Mouse (Mus musculus): ENCODE data around the gene Gm14443. TPM values are rescaled to one million over a fixed set of nuclear protein-coding genes. Genes with fewer than 3 reads are reported as not detected.
"Not testable (repeated sequence)": the region's sequence is repeated elsewhere in the genome, so short reads cannot be mapped to it uniquely, and the experiment has no call there.

Gene Gm14443
- polyA plus RNA-seq (2012; rRNA removed), result 0.11 and 0.31 TPM in 2 replicates

DNA sequence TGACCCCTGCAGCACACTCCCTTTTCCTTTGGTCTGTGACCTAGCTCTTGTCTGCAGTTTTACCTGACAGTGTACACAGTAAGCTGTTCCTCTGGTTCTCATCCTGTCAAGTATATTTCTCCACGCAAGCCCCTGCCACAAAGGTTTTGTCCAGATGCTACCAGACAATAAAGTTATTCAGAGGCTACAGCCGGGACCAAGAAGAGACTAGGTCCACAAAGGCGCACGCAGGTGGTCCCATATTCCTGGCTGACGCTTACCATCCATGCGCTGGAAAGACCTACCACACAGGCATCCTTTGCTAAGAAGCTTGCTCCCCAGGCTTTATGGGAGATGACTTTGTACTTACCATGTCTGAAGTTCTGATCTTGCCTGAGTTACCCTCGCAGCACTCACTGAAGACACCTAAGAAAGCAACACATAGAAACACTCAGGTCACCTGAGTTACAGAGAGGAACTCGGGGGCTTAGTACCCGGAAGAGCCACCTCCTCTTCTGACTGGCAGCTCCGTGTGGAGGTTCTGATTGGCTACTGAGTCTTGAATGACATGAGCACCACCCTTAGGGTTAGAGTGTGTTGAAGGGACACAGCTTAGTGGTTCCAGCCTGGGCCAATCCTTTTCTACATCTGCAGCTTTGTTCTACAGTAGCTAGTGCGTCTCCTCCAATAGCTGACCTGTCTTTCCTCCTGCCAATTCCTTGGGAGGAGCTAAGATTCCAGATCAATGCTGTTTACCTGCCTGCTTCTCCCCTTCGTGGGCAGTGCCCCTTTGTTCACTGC is at the start of gene Gm14443:
Gm14443 (minus strand) TSS at position 471 of the 780 bp plus-strand sequence.
- DNase-seq (ENCODE audit: low read depth), result not testable (repeated sequence)

DNA sequence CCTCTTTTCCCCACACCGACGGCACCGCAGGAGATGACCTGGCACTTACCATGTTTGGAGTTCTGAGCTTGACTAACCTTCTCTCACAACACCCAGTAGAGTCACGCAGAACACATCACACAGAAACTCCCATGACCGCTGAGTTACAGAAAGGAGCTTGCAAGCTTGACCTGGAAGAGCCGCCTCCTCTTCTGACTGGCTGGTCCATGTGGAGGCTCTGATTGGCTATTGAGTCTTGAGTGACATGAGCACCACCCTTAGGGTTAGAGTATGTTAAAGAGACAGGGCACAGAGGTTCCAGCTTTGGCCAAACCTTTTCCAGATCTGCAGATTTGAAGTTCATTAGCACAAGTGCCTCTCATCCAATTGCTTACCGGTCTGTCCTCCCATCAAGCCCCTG is 31.1 kb upstream of the Gm14443 start, which contains the start of gene Gm14391:
Gm14391 (minus strand) TSS at position 186 of the 400 bp plus-strand sequence.
- DNase-seq (ENCODE audit: low read depth), result not testable (repeated sequence)

DNA sequence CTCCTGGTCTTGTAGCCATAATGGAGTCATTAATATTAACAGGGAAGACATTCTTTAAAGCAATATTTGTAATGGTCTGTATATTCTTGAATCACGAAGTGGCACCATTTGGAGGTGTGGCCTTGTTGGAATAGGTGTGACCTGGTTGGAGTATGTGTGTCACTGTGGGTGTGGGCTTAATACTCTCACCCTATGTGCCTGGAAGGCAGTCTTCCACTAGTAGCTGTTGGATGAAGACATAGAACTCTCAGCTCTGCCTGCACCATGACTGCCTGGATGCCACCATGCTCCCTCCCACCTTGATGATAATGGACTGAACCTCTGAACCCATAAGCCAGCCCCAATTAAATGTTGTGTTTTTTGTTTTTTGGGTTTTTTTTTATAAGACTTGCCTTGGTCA is 3.3 kb upstream of the Gm14443 start:
- not testable (repeated sequence) for DNase-seq (ENCODE audit: low read depth)

DNA sequence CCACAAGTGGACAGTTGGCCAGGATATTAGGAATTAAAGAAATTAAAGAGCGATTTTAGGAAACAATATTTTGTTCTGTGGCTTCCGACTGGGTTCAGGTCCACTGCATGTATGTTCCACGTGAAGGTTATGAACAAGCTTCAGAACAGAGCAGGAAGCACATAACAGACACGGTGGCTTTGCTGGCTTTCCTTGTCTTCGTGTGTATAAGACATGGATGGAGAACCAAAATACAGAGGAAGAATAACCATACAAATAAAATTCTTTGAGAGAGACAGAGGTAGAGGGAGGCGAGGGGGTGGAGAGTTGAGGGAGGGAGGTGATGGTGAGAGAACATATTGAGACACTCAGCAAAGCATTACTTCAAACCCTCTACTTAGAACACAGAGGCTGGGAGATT is 641 bp upstream of the Gm14443 start:
- DNase-seq (ENCODE audit: low read depth), result no peak

DNA sequence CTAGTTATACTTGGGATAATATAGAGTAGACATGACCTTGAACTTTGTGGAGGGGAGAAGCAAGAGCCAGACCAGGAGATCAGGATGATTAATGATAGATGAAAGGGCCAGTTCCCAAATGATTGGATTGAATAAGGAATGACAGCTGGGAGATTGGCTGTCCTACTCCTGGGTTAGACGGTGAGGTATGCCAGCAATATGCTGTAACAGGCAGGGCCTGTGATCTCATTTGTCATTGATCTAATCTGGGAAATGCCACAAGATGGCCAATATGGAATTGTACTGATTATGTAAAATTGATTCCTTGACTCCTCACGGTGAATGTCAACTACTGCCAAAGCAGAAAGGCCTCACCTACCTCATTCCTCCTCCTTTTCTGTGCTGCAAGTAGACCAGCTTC is 1.6 kb downstream of the Gm14443 start:
- not testable (repeated sequence) for DNase-seq (ENCODE audit: low read depth)

DNA sequence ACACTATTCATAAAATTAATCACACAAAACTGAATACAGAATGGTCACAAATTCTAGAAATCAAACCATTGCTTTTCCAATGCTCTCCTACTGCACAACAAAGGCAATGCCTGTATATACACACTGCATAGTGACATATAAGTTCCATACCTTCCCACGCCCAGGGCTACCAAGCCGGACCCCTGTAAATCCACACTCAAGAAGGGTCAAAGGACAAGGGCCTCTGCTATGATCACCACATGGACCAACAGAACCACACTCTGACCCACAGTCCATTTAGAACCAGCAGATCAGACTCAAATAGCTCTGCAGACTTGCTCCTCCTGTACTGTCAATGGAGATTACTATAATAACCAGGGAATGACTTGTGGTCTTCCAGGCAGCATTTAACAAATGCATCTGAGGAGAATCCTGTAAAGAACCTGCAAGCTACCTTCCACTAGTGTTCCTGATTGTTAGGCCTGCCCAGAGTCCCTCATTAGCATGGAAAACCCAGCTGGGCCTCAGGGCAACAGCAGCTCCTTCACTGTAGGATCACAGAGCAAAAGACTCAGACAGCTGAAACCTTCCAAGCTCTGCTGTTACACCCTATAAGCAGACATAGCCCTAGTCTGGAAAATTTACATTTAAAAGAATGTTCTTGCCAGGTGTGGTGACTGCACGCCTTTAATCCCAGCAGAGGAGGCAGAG is 2.6 kb downstream of the Gm14443 start:
- not testable (repeated sequence) for DNase-seq (ENCODE audit: low read depth)

- no peak for DNase-seq (ENCODE audit: low read depth)
Measured at GRCm38 (mm10) chr2:175172123-175172522, 3.5 kb downstream of the Gm14443 start.

- not testable (repeated sequence) for DNase-seq (ENCODE audit: low read depth)
Measured at GRCm38 (mm10) chr2:175166870-175167269, 8.8 kb downstream of the Gm14443 start.

DNA sequence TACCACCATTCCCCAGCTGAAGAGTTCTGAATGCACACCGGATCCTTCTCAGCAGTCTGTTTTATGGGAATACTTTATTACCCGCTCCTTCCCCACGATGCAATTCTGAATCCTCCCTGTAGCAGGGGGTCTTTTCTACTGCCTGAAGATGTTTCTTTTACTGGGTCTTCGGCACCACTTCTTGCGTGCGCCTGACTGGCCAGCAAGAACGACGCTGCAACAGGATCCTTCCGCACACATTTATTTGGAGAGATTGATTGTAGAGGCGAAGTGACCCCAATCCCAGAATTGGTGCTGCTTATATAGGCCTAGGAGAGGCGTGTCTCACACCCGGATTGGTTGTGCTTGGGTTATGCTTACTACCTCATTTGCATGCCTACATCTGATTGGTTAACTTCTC is 10.6 kb downstream of the Gm14443 start:
- DNase-seq (ENCODE audit: low read depth), result not testable (repeated sequence)

DNA sequence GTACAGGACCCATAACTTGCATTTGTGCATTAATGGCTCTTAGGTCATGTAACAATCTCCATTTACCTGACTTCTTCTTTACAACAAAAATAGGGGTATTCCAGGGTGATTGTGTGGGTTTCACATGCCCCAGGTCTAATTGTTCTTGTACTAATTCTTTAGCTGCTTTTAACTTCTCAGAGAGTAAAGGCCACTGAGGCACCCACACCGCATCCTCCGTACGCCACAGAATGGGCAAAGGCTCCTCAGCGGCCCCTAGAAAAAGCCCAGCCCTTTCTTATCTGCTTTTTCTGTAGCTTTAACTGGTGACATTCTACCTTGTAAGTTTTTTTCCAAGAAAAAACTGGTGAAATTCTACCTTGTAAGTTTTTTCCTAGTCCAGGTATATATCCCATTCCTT is 14.2 kb downstream of the Gm14443 start:
- DNase-seq (ENCODE audit: low read depth), result not testable (repeated sequence)

DNA sequence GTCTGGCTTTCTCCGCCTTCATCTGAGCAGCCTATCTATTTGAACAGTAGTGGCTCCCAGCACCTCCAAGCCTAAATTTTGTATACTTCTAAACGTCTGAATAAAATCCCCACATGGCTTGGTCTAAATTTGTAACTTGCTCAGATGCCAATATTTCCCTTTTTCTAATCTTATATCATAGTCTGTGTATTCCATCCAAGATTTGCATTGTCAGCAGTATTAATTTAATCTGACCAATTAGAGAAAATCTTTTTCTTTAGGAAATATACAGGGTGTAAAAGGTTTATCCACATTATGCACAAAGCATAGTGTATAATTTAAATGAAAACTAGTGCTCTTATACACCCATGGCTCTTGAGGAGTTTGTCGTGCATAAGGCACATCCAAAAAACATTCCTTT is 17.0 kb downstream of the Gm14443 start:
- no peak for DNase-seq (ENCODE audit: low read depth)

DNA sequence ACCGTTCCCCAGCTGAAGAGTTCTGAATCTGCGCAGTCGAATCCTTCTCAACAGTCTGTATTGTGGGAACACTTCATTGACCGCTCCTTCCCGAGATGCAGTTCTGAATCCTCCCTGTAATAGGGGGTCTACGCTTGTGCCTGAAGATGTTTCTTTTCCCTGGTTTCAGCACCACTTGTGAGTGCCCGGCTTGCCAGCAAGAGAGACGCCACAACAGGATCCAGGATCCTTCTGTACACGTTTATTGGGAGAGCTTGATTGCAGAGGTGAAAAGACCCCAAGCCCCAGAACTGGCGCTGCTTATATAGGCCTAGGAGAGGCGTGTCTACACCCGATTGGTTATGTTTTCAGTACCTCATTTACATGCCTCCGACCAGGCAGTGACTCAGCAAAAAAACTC is 19.0 kb downstream of the Gm14443 start:
- DNase-seq (ENCODE audit: low read depth), result no peak

DNA sequence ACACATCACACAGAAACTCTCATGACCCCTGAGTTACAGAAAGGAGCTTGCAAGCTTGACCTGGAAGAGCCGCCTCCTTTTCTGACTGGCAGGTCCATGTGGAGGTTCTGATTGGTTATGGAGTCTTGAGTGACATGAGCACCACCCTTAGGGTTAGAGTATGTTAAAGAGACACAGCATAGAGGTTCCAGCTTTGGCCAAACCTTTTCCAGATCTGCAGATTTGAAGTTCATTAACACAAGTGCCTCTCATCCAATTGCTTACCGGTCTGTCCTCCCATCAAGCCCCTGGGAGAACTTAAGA is 33.7 kb downstream of the Gm14443 start, which contains the start of gene Gm14399:
Gm14399 (minus strand) TSS at position 20 of the 303 bp plus-strand sequence.
- DNase-seq (ENCODE audit: low read depth), result not testable (repeated sequence)

- not testable (repeated sequence) for DNase-seq (ENCODE audit: low read depth)
Measured at GRCm38 (mm10) chr2:175141118-175141992, 34.3 kb downstream of the Gm14443 start.

DNA sequence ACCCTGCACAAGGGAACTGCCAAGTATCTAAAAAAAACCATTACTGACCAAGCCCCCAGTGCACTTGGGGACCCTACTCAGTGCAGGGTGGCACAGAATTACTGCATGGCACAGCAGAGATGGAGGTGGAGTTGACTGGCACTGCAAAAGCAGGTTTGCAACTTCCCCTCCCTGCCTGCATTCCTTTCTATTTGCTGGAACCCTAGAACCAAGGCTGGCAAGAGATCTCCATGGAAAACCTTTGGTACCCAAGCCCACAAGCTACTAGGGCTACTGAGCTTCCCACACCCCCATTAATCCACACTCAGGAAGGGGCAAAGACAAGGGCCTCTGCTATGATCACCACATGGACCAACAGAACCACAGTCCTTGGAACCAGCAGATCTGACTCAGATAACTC is 35.0 kb downstream of the Gm14443 start:
- DNase-seq (ENCODE audit: low read depth), result not testable (repeated sequence)

Other genes starting within 250 kb of the Gm14443 start
- not detected in 2 replicates for gene Gm14444, start 165.6 kb downstream of the Gm14443 start, polyA plus RNA-seq (2012; rRNA removed)
- not detected in 2 replicates for gene Gm14393, start 108.1 kb downstream of the Gm14443 start, polyA plus RNA-seq (2012; rRNA removed)
- gene Gm14399, start 33.9 kb downstream of the Gm14443 start, polyA plus RNA-seq (2012; rRNA removed), result 2.0 and 2.1 TPM in 2 replicates
- 7.9 and 15.2 TPM in 2 replicates for gene Gm14391, start 31.0 kb upstream of the Gm14443 start, polyA plus RNA-seq (2012; rRNA removed)
- not detected in 2 replicates for gene Gm14440, start 99.3 kb upstream of the Gm14443 start, polyA plus RNA-seq (2012; rRNA removed)
- 2.6 and 2.7 TPM in 2 replicates for gene Gm4631, start 162.3 kb upstream of the Gm14443 start, polyA plus RNA-seq (2012; rRNA removed)
- 1.8 and 2.9 TPM in 2 replicates for gene Zfp968, start 196.6 kb upstream of the Gm14443 start, polyA plus RNA-seq (2012; rRNA removed)

Data from gonadal fat pad, adult 2 months (tissue).